Mouse (Mus musculus): Measurements from ENCODE around the gene Olfr392. TPM values are rescaled to one million over a fixed set of nuclear protein-coding genes. Genes with fewer than 3 reads are reported as not detected.

Gene Olfr392
- polyA plus RNA-seq (2012; rRNA removed), result not detected in 2 replicates

- no peak for DNase-seq (ENCODE audit: low read depth)
These were observed at the start of gene Olfr392 for GRCm38 (mm10) chr11:73816949-73817348. TSS of gene Olfr392 (minus strand) at chr11:73817049.

- no peak for DNase-seq (ENCODE audit: low read depth)
These were observed 34.5 kb upstream of the Olfr392 start, which contains the start of gene Olfr393 for GRCm38 (mm10) chr11:73851354-73851753. TSS of gene Olfr393 (minus strand) at chr11:73851454.

GRCm38 (mm10) chr11:73802952-73803351, 13.9 kb downstream of the Olfr392 start, which contains the start of gene Olfr391-ps:
TSS of gene Olfr391-ps (minus strand) at chr11:73803052.
- no peak for DNase-seq (ENCODE audit: low read depth)

- no peak for DNase-seq (ENCODE audit: low read depth)
These were observed 34.2 kb downstream of the Olfr392 start, which contains the start of gene Olfr390 for GRCm38 (mm10) chr11:73782664-73783063. TSS of gene Olfr390 (plus strand) at chr11:73782964.

GRCm38 (mm10) chr11:73780613-73781012, 36.2 kb downstream of the Olfr392 start, which contains the start of gene Olfr389:
TSS of gene Olfr389 (minus strand) at chr11:73780713.
- no peak for DNase-seq (ENCODE audit: low read depth)

Other genes with a start within 250 kb of the Olfr392 start
- gene Olfr385, start 224.0 kb downstream of the Olfr392 start, polyA plus RNA-seq (2012; rRNA removed), result not detected in 2 replicates
- not detected in 2 replicates for gene Olfr384, start 218.5 kb downstream of the Olfr392 start, polyA plus RNA-seq (2012; rRNA removed)
- not detected in 2 replicates for gene Zfp735, start 128.3 kb downstream of the Olfr392 start, polyA plus RNA-seq (2012; rRNA removed)
- not detected in 2 replicates for gene Olfr389, start 36.3 kb downstream of the Olfr392 start, polyA plus RNA-seq (2012; rRNA removed)
- not detected in 2 replicates for gene Olfr390, start 34.1 kb downstream of the Olfr392 start, polyA plus RNA-seq (2012; rRNA removed)
- not detected in 2 replicates for gene Olfr391-ps, start 14.0 kb downstream of the Olfr392 start, polyA plus RNA-seq (2012; rRNA removed)
- gene Olfr393, start 34.4 kb upstream of the Olfr392 start, polyA plus RNA-seq (2012; rRNA removed), result not detected in 2 replicates
- gene Olfr394, start 73.7 kb upstream of the Olfr392 start, polyA plus RNA-seq (2012; rRNA removed), result not detected in 2 replicates
- gene Olfr395, start 92.2 kb upstream of the Olfr392 start, polyA plus RNA-seq (2012; rRNA removed), result not detected in 2 replicates
- gene Olfr23, start 119.6 kb upstream of the Olfr392 start, polyA plus RNA-seq (2012; rRNA removed), result not detected in 2 replicates
- gene Olfr397, start 143.8 kb upstream of the Olfr392 start, polyA plus RNA-seq (2012; rRNA removed), result not detected in 2 replicates
- gene Olfr398, start 173.4 kb upstream of the Olfr392 start, polyA plus RNA-seq (2012; rRNA removed), result not detected in 2 replicates
- not detected in 2 replicates for gene Olfr139, start 239.5 kb upstream of the Olfr392 start, polyA plus RNA-seq (2012; rRNA removed)
- gene Olfr399, start 239.6 kb upstream of the Olfr392 start, polyA plus RNA-seq (2012; rRNA removed), result not detected in 2 replicates

Measured in gonadal fat pad, adult 2 months (tissue).